Mouse (Mus musculus) CH12.LX (cell line): Measurements from ENCODE around the gene Sec24c. TPM values are rescaled to one million over a fixed set of nuclear protein-coding genes. Genes with fewer than 3 reads are reported as not detected.

ENCODE experiments used
- DNase-seq: peaks from one replicate; pipeline ENCODE4 v3.0.0-alpha.2; 2013; ENCODE audit errors: extremely low read depth
- H3K27ac ChIP-seq: 2 replicates; pipeline ENCODE4 v1.5.1; 2012; ENCODE audit warnings: low read depth, mild to moderate bottlenecking, control low read depth, moderate library complexity; ENCODE audit not compliant: insufficient read depth
- H3K27me3 ChIP-seq: replicated peaks from 2 replicates; pipeline ENCODE3; 2012; ENCODE audit warnings: inconsistent platforms
- H3K36me3 ChIP-seq, 2 experiments: replicated peaks in 1 of 2; 2 replicates each; pipeline versions ENCODE3 to v1.6.1; 2012; ENCODE audit warnings: inconsistent platforms in 1 of 2, low read length in 1 of 2, mild to moderate bottlenecking in 1 of 2, mixed read lengths in 1 of 2, moderate library complexity in 1 of 2; ENCODE audit not compliant: control insufficient read depth in 1 of 2, insufficient read depth in 1 of 2
- H3K4me1 ChIP-seq, 2 experiments: 2 replicates each; pipeline ENCODE4 v1.6.1; 2012; ENCODE audit warnings: inconsistent platforms in 1 of 2, moderate library complexity in 1 of 2; ENCODE audit not compliant: insufficient read depth in 2 of 2, control insufficient read depth in 1 of 2
- H3K4me2 ChIP-seq: 2 replicates; pipeline ENCODE4 v1.6.1; 2012; ENCODE audit warnings: low read depth, mild to moderate bottlenecking, control low read depth; ENCODE audit not compliant: poor library complexity, insufficient read depth, severe bottlenecking
- H3K4me3 ChIP-seq, 3 experiments: fragments of 150-350 bp in 1 of 3; sonication (generic) in 1 of 3; replicated peaks in 1 of 3; 2 replicates each; pipeline versions ENCODE3 to v1.5.1; 2011 to 2012; ENCODE audit warnings: low read depth in 2 of 3, low read length in 2 of 3, mild to moderate bottlenecking in 2 of 3, moderate library complexity in 2 of 3, control low read depth in 1 of 3, improper control_type of control experiment in 1 of 3, inconsistent platforms in 1 of 3, mixed read lengths in 1 of 3; ENCODE audit not compliant: poor library complexity in 1 of 3
- H3K79me2 ChIP-seq: replicated peaks from 2 replicates; pipeline ENCODE4 v1.6.1; 2012; ENCODE audit warnings: mild to moderate bottlenecking, moderate library complexity; ENCODE audit not compliant: control insufficient read depth, poor library complexity, insufficient read depth, severe bottlenecking; ENCODE audit errors: extremely low read depth
- H3K9ac ChIP-seq: 2 replicates; pipeline ENCODE4 v1.6.1; 2012; ENCODE audit warnings: low read depth, mild to moderate bottlenecking, control low read depth, moderate library complexity; ENCODE audit not compliant: insufficient read depth
- H3K9me3 ChIP-seq: replicated peaks from 2 replicates; pipeline ENCODE3; 2012; ENCODE audit warnings: low read length, inconsistent platforms, mixed read lengths
- BHLHE40 ChIP-seq: IDR thresholded peaks from 2 replicates; pipeline ENCODE4 v1.6.1; 2011; ENCODE audit warnings: mild to moderate bottlenecking, low read depth, low read length, improper control_type of control experiment
- CHD1 ChIP-seq: IDR thresholded peaks from 2 replicates; pipeline ENCODE4 v1.6.1; 2012; ENCODE audit warnings: low read depth, low read length, improper control_type of control experiment, inconsistent platforms
- CHD2 ChIP-seq: IDR thresholded peaks from 2 replicates; pipeline ENCODE4 v1.6.1; 2011; ENCODE audit warnings: low read length, improper control_type of control experiment
- CTCF ChIP-seq, 2 experiments: IDR thresholded peaks in 1 of 2; conservative IDR thresholded peaks in 1 of 2; 2 replicates each; pipeline ENCODE4 v1.5.1; 2011 to 2012; ENCODE audit warnings: low read depth in 2 of 2, low read length in 2 of 2, improper control_type of control experiment in 1 of 2, inconsistent platforms in 1 of 2, mild to moderate bottlenecking in 1 of 2, moderate library complexity in 1 of 2
- E2F4 ChIP-seq: IDR thresholded peaks from 2 replicates; pipeline ENCODE4 v1.6.1; 2011; ENCODE audit warnings: low read depth, low read length, improper control_type of control experiment; ENCODE audit not compliant: insufficient replicate concordance
- ELF1 ChIP-seq: IDR thresholded peaks from 2 replicates; pipeline ENCODE4 v1.6.1; 2014; ENCODE audit warnings: low read depth, mild to moderate bottlenecking, inconsistent platforms, low read length, improper control_type of control experiment
- EP300 ChIP-seq: IDR thresholded peaks from 2 replicates; pipeline ENCODE4 v1.6.1; 2011; ENCODE audit warnings: low read length, improper control_type of control experiment
- ETS1 ChIP-seq: conservative IDR thresholded peaks from 2 replicates; pipeline ENCODE4 v1.6.1; 2012; ENCODE audit warnings: low read depth, mild to moderate bottlenecking, inconsistent platforms, low read length, improper control_type of control experiment, moderate library complexity
- GABPA ChIP-seq: IDR thresholded peaks from 2 replicates; pipeline ENCODE4 v1.6.1; 2012; ENCODE audit warnings: low read depth, low read length, improper control_type of control experiment, inconsistent platforms; ENCODE audit not compliant: insufficient replicate concordance
- HCFC1 ChIP-seq: IDR thresholded peaks from 2 replicates; pipeline ENCODE4 v1.6.1; 2012; ENCODE audit warnings: low read depth, mild to moderate bottlenecking, inconsistent platforms, low read length, improper control_type of control experiment
- IRF4 ChIP-seq: IDR thresholded peaks from 2 replicates; pipeline ENCODE4 v1.6.1; 2014; ENCODE audit warnings: low read depth, mild to moderate bottlenecking, inconsistent platforms, low read length, improper control_type of control experiment
- JUN ChIP-seq: IDR thresholded peaks from 2 replicates; pipeline ENCODE4 v1.6.1; 2011; ENCODE audit warnings: low read depth, mild to moderate bottlenecking, low read length, improper control_type of control experiment, moderate library complexity; ENCODE audit not compliant: insufficient read depth
- JUND ChIP-seq: conservative IDR thresholded peaks from 2 replicates; pipeline ENCODE4 v1.6.1; 2011; ENCODE audit warnings: low read depth, low read length, improper control_type of control experiment
- KAT2A ChIP-seq: IDR thresholded peaks from 2 replicates; pipeline ENCODE4 v1.6.1; 2012; ENCODE audit warnings: low read length, improper control_type of control experiment, inconsistent platforms; ENCODE audit not compliant: insufficient replicate concordance
- MAFK ChIP-seq: IDR thresholded peaks from 2 replicates; pipeline ENCODE4 v1.6.1; 2011; ENCODE audit warnings: low read length, improper control_type of control experiment; ENCODE audit not compliant: insufficient replicate concordance
- MAX ChIP-seq: IDR thresholded peaks from 2 replicates; pipeline ENCODE4 v1.6.1; 2011; ENCODE audit warnings: low read length, improper control_type of control experiment
- MAZ ChIP-seq: IDR thresholded peaks from 2 replicates; pipeline ENCODE4 v1.6.1; 2012; ENCODE audit warnings: low read depth, mild to moderate bottlenecking, inconsistent platforms, low read length, improper control_type of control experiment, moderate library complexity
- MEF2A ChIP-seq: IDR thresholded peaks from 2 replicates; pipeline ENCODE4 v1.6.1; 2014; ENCODE audit warnings: low read depth, mild to moderate bottlenecking, inconsistent platforms, low read length, improper control_type of control experiment, borderline replicate concordance
- MXI1 ChIP-seq: IDR thresholded peaks from 2 replicates; pipeline ENCODE4 v1.6.1; 2011; ENCODE audit warnings: mild to moderate bottlenecking, low read depth, low read length, improper control_type of control experiment
- MYC ChIP-seq: IDR thresholded peaks from 2 replicates; pipeline ENCODE4 v1.6.1; 2011; ENCODE audit warnings: low read depth, mild to moderate bottlenecking, improper control_type of control experiment, low read length
- NELFE ChIP-seq: IDR thresholded peaks from 2 replicates; pipeline ENCODE4 v1.6.1; 2011; ENCODE audit warnings: low read depth, low read length, improper control_type of control experiment
- NRF1 ChIP-seq: IDR thresholded peaks from 2 replicates; pipeline ENCODE4 v1.6.1; 2014; ENCODE audit warnings: low read depth, mild to moderate bottlenecking, inconsistent platforms, low read length, improper control_type of control experiment, moderate library complexity
- PAX5 ChIP-seq: IDR thresholded peaks from 2 replicates; pipeline ENCODE4 v1.6.1; 2012; ENCODE audit warnings: low read length, inconsistent platforms, mixed read lengths
- POLR2A ChIP-seq: IDR thresholded peaks from 2 replicates; pipeline ENCODE4 v1.6.1; 2011; ENCODE audit warnings: low read depth, mild to moderate bottlenecking, improper control_type of control experiment, low read length
- POLR2AphosphoS2 ChIP-seq: IDR thresholded peaks from 2 replicates; pipeline ENCODE4 v1.6.1; 2011; ENCODE audit warnings: low read depth, low read length, improper control_type of control experiment
- RAD21 ChIP-seq: IDR thresholded peaks from 2 replicates; pipeline ENCODE4 v1.6.1; 2011; ENCODE audit warnings: low read depth, mild to moderate bottlenecking, low read length, improper control_type of control experiment, moderate library complexity
- RCOR1 ChIP-seq: conservative IDR thresholded peaks from 2 replicates; pipeline ENCODE4 v1.6.1; 2012; ENCODE audit warnings: low read depth, mild to moderate bottlenecking, inconsistent platforms, low read length, improper control_type of control experiment
- SIN3A ChIP-seq: IDR thresholded peaks from 2 replicates; pipeline ENCODE4 v1.6.1; 2012; ENCODE audit warnings: low read length, improper control_type of control experiment, inconsistent platforms
- SMC3 ChIP-seq: IDR thresholded peaks from 2 replicates; pipeline ENCODE4 v1.6.1; 2011; ENCODE audit warnings: low read depth, low read length, improper control_type of control experiment
- TBP ChIP-seq: conservative IDR thresholded peaks from 2 replicates; pipeline ENCODE4 v1.6.1; 2011; ENCODE audit warnings: low read depth, low read length, improper control_type of control experiment
- TCF12 ChIP-seq: IDR thresholded peaks from 2 replicates; pipeline ENCODE4 v1.6.1; 2014; ENCODE audit warnings: low read depth, mild to moderate bottlenecking, inconsistent platforms, low read length, improper control_type of control experiment
- UBTF ChIP-seq: IDR thresholded peaks from 2 replicates; pipeline ENCODE4 v1.6.1; 2012; ENCODE audit warnings: low read depth, mild to moderate bottlenecking, inconsistent platforms, low read length, improper control_type of control experiment, moderate library complexity
- USF1 ChIP-seq: IDR thresholded peaks from 2 replicates; pipeline ENCODE4 v1.6.1; 2014; ENCODE audit warnings: low read depth, mild to moderate bottlenecking, inconsistent platforms, low read length, improper control_type of control experiment
- USF2 ChIP-seq: conservative IDR thresholded peaks from 2 replicates; pipeline ENCODE4 v1.6.1; 2011; ENCODE audit warnings: low read depth, low read length, improper control_type of control experiment
- ZC3H11A ChIP-seq: IDR thresholded peaks from 2 replicates; pipeline ENCODE4 v1.6.1; 2012; ENCODE audit warnings: low read depth, mild to moderate bottlenecking, inconsistent platforms, low read length, improper control_type of control experiment
- ZKSCAN1 ChIP-seq: IDR thresholded peaks from 2 replicates; pipeline ENCODE4 v1.6.1; 2012; ENCODE audit warnings: low read depth, inconsistent platforms, low read length, improper control_type of control experiment, borderline replicate concordance
- ZMIZ1 ChIP-seq: IDR thresholded peaks from 2 replicates; pipeline ENCODE4 v1.6.1; 2012; ENCODE audit warnings: low read depth, mild to moderate bottlenecking, inconsistent platforms, low read length, improper control_type of control experiment
- ZNF384 ChIP-seq: IDR thresholded peaks from 2 replicates; pipeline ENCODE4 v1.6.1; 2012; ENCODE audit warnings: low read depth, low read length, improper control_type of control experiment, inconsistent platforms
- dilution Hi-C: fragments of 300-500 bp; cut with MboI; formaldehyde crosslinking; loops from 2 replicates; pipeline ENCODE4 v1.14.3; 2020; ENCODE audit warnings: low sequenced_read_pairs; ENCODE audit not compliant: extremely low pct_unique_long_range_greater_than_20kb, extremely low pct_ligation_motif_present
- in situ Hi-C: fragments of 300-500 bp; cut with MboI; formaldehyde crosslinking; loops from 3 replicates; pipeline ENCODE4 v1.14.3; 2019; ENCODE audit warnings: low sequenced_read_pairs, low pct_ligation_motif_present, low pct_unique_long_range_greater_than_20kb, mixed read lengths
- polyA plus RNA-seq: library from polyadenylated mRNA; unstranded; fragments of >175 nt; gene quantifications from 2 replicates; pipeline ENCODE4 v1.2.1, GENCODE M21; 2012; ENCODE audit warnings: low read depth; ENCODE audit not compliant: insufficient read length
- total RNA-seq, 2 experiments: library from RNA; depleted of rRNA; stranded (reverse); fragments of 300-350 nt in 1 of 2; fragments of >200 nt in 1 of 2; gene quantifications; 2 replicates each; pipeline ENCODE4 v1.2.3; 2012 to 2014

Sec24c gene
- total and polyA plus RNA-seq, 3 experiments: 51.2 to 122 (median 95.9) TPM

GRCm38 (mm10) chr14:20639918-20640619 lies 34.0 kb upstream of the Sec24c start:
- H3K9me3 ChIP-seq: no peaks in the 10 kb centered on the region
- peak overlapping the region; percentile 80 to 88 (median 86) for H3K4me3 ChIP-seq
- H3K4me1 ChIP-seq: peaks cover 0 to 22% of the 10 kb centered on the region in 2 experiments; a peak in 2 of 4 replicates
- dilution Hi-C loops: no loop called here
- no peaks in the 10 kb centered on the region for H3K27me3 ChIP-seq
- peak overlapping the region; percentile 36 for H3K9ac ChIP-seq
- peak; percentile 86 for DNase-seq
- in situ Hi-C loops: no loop called here
- peak overlapping the region; percentile 45 for H3K4me2 ChIP-seq
- peaks cover 0 to 9% of the 10 kb centered on the region in 2 experiments for H3K36me3 ChIP-seq
- no peak; the same call in 1 of the 2 replicates for TF ChIP-seq ETS1
- TF ChIP-seq CHD1: 0 out of 2 replicates have a peak, but pooled peaks have one; percentile 8
- TF ChIP-seq ELF1: no peak
- TF ChIP-seq RCOR1: no peak
- no peak for TF ChIP-seq HCFC1
- TF ChIP-seq IRF4: no peak
- no peak for TF ChIP-seq EP300
- no peak for TF ChIP-seq UBTF
- TF ChIP-seq CTCF (conservative IDR thresholded peaks at IDR 0.05 in 1 of 2, IDR thresholded peaks at IDR 0.05 in 1 of 2; ENCODE audit: low read depth in 2 of 2, low read length in 2 of 2): no peak
- no peak for TF ChIP-seq MAZ
- no peak for TF ChIP-seq JUN
- TF ChIP-seq GABPA: no peak
- TF ChIP-seq SIN3A: peak; percentile 73; the same call in 1 of the 2 replicates
- no peak for TF ChIP-seq KAT2A
- peak; percentile 86 for TF ChIP-seq MAX
- peak; percentile 25; the same call in 1 of the 2 replicates for TF ChIP-seq NELFE
- TF ChIP-seq PAX5: no peak
- no peak for TF ChIP-seq ZKSCAN1
- TF ChIP-seq E2F4: no peak
- TF ChIP-seq ZMIZ1: no peak
- no peak; the same call in 1 of the 2 replicates for TF ChIP-seq ZNF384
- no peak for TF ChIP-seq USF1
- TF ChIP-seq MYC: peak; percentile 95
- peak; percentile 81; the same call in 1 of the 2 replicates for TF ChIP-seq MXI1
- no peak; the same call in 1 of the 2 replicates for TF ChIP-seq MEF2A
- TF ChIP-seq JUND: no peak
- no peak for TF ChIP-seq NRF1
- TF ChIP-seq SMC3: no peak
- TF ChIP-seq BHLHE40: peak; percentile 91
- TF ChIP-seq POLR2AphosphoS2: no peak
- TF ChIP-seq TCF12: no peak
- no peak for TF ChIP-seq ZC3H11A
- no peak for TF ChIP-seq RAD21
- no peak for TF ChIP-seq CHD2
- TF ChIP-seq USF2: no peak
- TF ChIP-seq MAFK: no peak
- peak; percentile 54 for TF ChIP-seq POLR2A
- 0 out of 2 replicates have a peak, but pooled peaks have one; percentile 30 for TF ChIP-seq TBP
- H3K79me2 ChIP-seq: peaks cover 3% of the 10 kb centered on the region
- peak overlapping the region; percentile 27; the same call in 1 of the 2 replicates for H3K27ac ChIP-seq
